Mouse (Mus musculus) G1E (cell line): Measurements from ENCODE around the gene Sparc.

Experiments used
- CTCF ChIP-seq: IDR thresholded peaks from 2 replicates; pipeline ENCODE4 v1.5.1; 2012; ENCODE audit warnings: low read depth, low read length, inconsistent platforms, mixed read lengths
- GATA1 ChIP-seq: IDR thresholded peaks from 2 replicates; pipeline ENCODE4 v1.6.1; 2012; ENCODE audit warnings: borderline replicate concordance, low read length, inconsistent platforms, mixed read lengths
- TAL1 ChIP-seq: conservative IDR thresholded peaks from 2 replicates; pipeline ENCODE4 v1.6.1; 2012; ENCODE audit warnings: low read depth, low read length, inconsistent platforms, mixed read lengths

DNA sequence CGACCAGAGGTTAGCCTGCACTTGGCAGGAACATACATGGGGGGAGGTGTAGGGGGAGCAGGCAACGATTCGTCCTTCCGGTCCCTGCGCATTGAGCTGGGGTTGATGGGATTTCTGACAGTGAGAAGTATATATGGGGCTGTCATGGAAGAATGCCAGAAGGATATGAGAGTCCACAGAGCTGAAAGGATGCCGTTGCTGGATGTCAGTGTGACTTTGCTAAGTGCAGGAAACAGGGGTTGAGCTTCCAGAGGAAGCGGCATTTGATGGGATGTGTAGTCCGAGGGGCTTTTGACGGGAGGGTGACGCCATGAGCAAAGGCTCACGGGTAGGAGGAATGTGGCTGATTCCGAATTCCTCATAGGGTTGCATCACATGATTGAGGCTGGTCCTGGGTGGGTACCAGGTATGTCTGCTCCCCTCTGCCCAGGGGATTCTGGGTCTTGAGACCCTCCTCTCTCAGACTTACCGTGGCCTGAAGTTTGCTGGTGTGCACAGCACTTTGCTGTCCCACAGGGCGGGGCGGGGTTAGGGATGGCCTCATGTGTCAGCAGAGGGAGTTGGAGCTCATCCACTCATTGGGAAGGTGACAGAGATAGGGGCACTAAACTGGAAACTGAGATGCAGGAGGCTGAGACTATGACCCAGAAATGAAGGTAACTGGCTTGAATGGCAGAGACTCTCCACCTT is 64.7 kb downstream of the Sparc start:
- no peak for TF ChIP-seq CTCF
- TF ChIP-seq TAL1 = no peak
- no peak for TF ChIP-seq GATA1
